Mouse (Mus musculus): Measurements from ENCODE around the gene Igf2r. TPM values are rescaled to one million over a fixed set of nuclear protein-coding genes. Genes with fewer than 3 reads are reported as not detected.

The Igf2r gene
- polyA plus RNA-seq, 1 experiment, result 10.3 TPM

DNA sequence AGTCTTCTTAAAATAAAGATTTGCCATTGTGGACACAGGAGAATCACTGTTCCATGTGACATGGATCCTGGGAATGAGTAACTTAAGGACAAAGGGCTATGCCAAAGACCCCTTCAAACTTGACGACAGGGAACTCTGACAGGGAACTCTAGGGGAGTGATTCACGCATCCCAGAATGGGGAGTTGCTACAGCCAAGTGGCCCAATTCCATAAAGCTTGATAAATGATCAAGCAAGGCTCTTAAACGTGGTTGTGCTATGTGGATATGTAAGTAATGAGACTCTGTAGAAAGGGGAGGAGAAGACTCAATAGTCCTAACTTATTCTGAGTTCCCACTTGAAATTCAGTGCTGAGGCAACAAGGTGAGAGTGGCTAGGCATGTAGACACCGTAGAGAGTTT lies 134.7 kb downstream of the Igf2r start:
- 40% methylated on average over 4 of the region's 4 CpGs for WGBS
- DNase-seq (ENCODE audit: low read depth, low spot score), result no peak

Other genes starting within 250 kb of the Igf2r start
- gene Slc22a2, start 185.5 kb downstream of the Igf2r start, polyA plus RNA-seq (2012; rRNA removed), result not detected in 2 replicates
- 36.3 and 50.9 TPM in 2 replicates for gene Slc22a1, start 93.8 kb downstream of the Igf2r start, polyA plus RNA-seq (2012; rRNA removed)
- not detected in 2 replicates for gene Mas1, start 98.5 kb upstream of the Igf2r start, polyA plus RNA-seq (2012; rRNA removed)
- gene Mrgprh, start 106.4 kb upstream of the Igf2r start, polyA plus RNA-seq (2012; rRNA removed), result 0.05 TPM in 1 of 2 replicates, not detected in the other
- gene Pnldc1, start 140.6 kb upstream of the Igf2r start, polyA plus RNA-seq (2012; rRNA removed), result 0.79 and 1.1 TPM in 2 replicates
- gene Tcp1, start 146.0 kb upstream of the Igf2r start, polyA plus RNA-seq (2012; rRNA removed), result 56.8 and 58.7 TPM in 2 replicates
- 35.1 and 38.9 TPM in 2 replicates for gene Mrpl18, start 146.7 kb upstream of the Igf2r start, polyA plus RNA-seq (2012; rRNA removed)
- gene Acat3, start 170.9 kb upstream of the Igf2r start, polyA plus RNA-seq (2012; rRNA removed), result 0.10 and 0.19 TPM in 2 replicates
- gene Acat2, start 191.1 kb upstream of the Igf2r start, polyA plus RNA-seq (2012; rRNA removed), result 17.0 and 20.3 TPM in 2 replicates
- gene Wtap, start 224.5 kb upstream of the Igf2r start, polyA plus RNA-seq (2012; rRNA removed), result 18.0 and 20.8 TPM in 2 replicates
- 156 and 214 TPM in 2 replicates for gene Sod2, start 237.2 kb upstream of the Igf2r start, polyA plus RNA-seq (2012; rRNA removed)